ENCODE assay signal across 9 mouse cellular contexts in the genomic region with DNA sequence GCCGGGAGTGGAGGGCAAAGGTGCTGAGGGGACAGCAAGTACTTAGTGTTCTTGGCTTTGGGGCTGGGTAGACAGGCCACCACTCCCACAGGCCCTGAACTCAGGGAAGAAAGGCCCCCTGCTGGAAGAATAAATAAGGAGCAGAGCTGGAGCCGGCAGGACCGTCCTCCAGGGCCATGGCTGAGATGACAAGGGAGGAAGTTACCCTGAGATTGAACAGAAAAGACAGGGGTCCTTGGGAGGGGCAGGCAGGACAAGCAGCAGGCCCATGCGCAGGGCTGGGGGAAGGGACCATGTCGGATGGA. TPM values are rescaled to one million over a fixed set of nuclear protein-coding genes. Genes with fewer than 3 reads are reported as not detected.
DNase-seq lines count a peak whose midpoint lies in the region; ATAC-seq and TF ChIP-seq lines count a peak whose summit lies in the region.
"Had no signal": no experiment of that assay in that cellular context is flagged by ENCODE, and none has a peak within 500 bp of the region (broad histone marks: within the 10 kb centered on the region; RNA-seq: fewer than 3 reads in every experiment).

No protein-coding gene starts in this region.

- no peak for DNase-seq in layer of hippocampus, adult 2 months (ENCODE audit: low spot score in 2 of 2)
- DNase-seq in layer of hippocampus, adult 9-10 months (ENCODE audit: low spot score) = no peak
- DNase-seq in embryo, embryonic 9.5 days (ENCODE audit: extremely low spot score) = peak; percentile 40
- DNase-seq in frontal cortex, postnatal 36 days (ENCODE audit: low spot score in 2 of 2) = no peak
- DNase-seq in adrenal gland, postnatal 4 days (ENCODE audit: low spot score in 2 of 2) = no peak

- no peak overlapping the region for H3K4me3 ChIP-seq in layer of hippocampus, adult 2 months
- no peak overlapping the region for H3K4me3 ChIP-seq in kidney, embryonic 14.5 days (ENCODE audit: low read length)
- H3K4me3 ChIP-seq in forebrain, embryonic 12.5 days (replicated peaks) = no peak overlapping the region
- H3K4me3 ChIP-seq: heart, embryonic 15.5 days had no signal

- H3K9ac ChIP-seq in kidney, embryonic 14.5 days (ENCODE audit: low read depth, low read length) = no peak overlapping the region
- H3K9ac ChIP-seq in forebrain, embryonic 12.5 days = no peak overlapping the region
- H3K9ac ChIP-seq: heart, embryonic 15.5 days had no signal

- H3K27me3 ChIP-seq in kidney, embryonic 14.5 days (ENCODE audit: control insufficient read depth, insufficient read depth, low read length) = no peaks in the 10 kb centered on the region
- H3K27me3 ChIP-seq in forebrain, embryonic 12.5 days = no peaks in the 10 kb centered on the region
- H3K27me3 ChIP-seq: heart, embryonic 15.5 days had no signal

- 25% methylated on average over 5 of the region's 5 CpGs for WGBS in kidney, embryonic 14.5 days
- 38% methylated on average over 5 of the region's 5 CpGs for WGBS in forebrain, embryonic 12.5 days

- no peak overlapping the region; the same call in 1 of the 2 replicates for H3K4me2 ChIP-seq in kidney, embryonic 14.5 days (replicated peaks; ENCODE audit: low read depth, low read length)
- H3K4me2 ChIP-seq in forebrain, embryonic 12.5 days = no peak overlapping the region
- H3K4me2 ChIP-seq: heart, embryonic 15.5 days had no signal

- peak overlapping the region; percentile 100 for H3K27ac ChIP-seq in layer of hippocampus, adult 2 months
- H3K27ac ChIP-seq in kidney, embryonic 14.5 days (ENCODE audit: low read depth, low read length) = peak overlapping the region; percentile 83; the same call in 1 of the 2 replicates
- H3K27ac ChIP-seq in forebrain, embryonic 12.5 days = no peak overlapping the region
- H3K27ac ChIP-seq: heart, embryonic 15.5 days had no signal

- peak; percentile 76 for TF ChIP-seq CTCF in layer of hippocampus, adult 2 months (conservative IDR thresholded peaks at IDR 0.05)

- H3K36me3 ChIP-seq in kidney, embryonic 14.5 days (ENCODE audit: control insufficient read depth, insufficient read depth, low read length) = peaks cover 57% of the 10 kb centered on the region
- H3K36me3 ChIP-seq in forebrain, embryonic 12.5 days (replicated peaks) = peaks cover 76% of the 10 kb centered on the region

- ATAC-seq in kidney, embryonic 14.5 days (ENCODE audit: low FRiP score, low TSS enrichment) = peak; percentile 21
- 0 out of 2 replicates have a peak, but pooled peaks have one; percentile 27 for ATAC-seq in megakaryocyte-erythroid progenitor cell, adult 5-6 weeks (replicated peaks; ENCODE audit: low FRiP score, low TSS enrichment, poor library complexity, severe bottlenecking)
- no peak for ATAC-seq in forebrain, embryonic 12.5 days (ENCODE audit: low FRiP score)

- no peaks in the 10 kb centered on the region for H3K9me3 ChIP-seq in kidney, embryonic 14.5 days (ENCODE audit: control insufficient read depth, low read length)
- no peaks in the 10 kb centered on the region for H3K9me3 ChIP-seq in forebrain, embryonic 12.5 days
- H3K9me3 ChIP-seq: heart, embryonic 15.5 days had no signal

- H3K4me1 ChIP-seq in kidney, embryonic 14.5 days (ENCODE audit: control insufficient read depth, insufficient read depth, low read length) = peaks cover 22% of the 10 kb centered on the region
- H3K4me1 ChIP-seq in forebrain, embryonic 12.5 days = peaks cover 21% of the 10 kb centered on the region

RNA-seq across cellular contexts. Expression of gene Rab1b, which starts 1.4 kb away (rescaled TPM):
- total RNA-seq in layer of hippocampus, adult 2 months (2021) = 100 to 1,000 TPM; 156 to 169 TPM
- 273 and 286 TPM in 2 replicates for polyA plus RNA-seq in kidney, embryonic 14.5 days (2014; fragmentation: Nextera tagmentation; extraction: Ambion mirVana)
- 58.7 and 83.3 TPM in 2 replicates for total RNA-seq in megakaryocyte-erythroid progenitor cell, adult 5-6 weeks (2014; fragmentation: Nextera tagmentation)
- total RNA-seq in megakaryocyte-erythroid progenitor cell, adult 5-6 weeks (2017) = 47.0 and 47.5 TPM in 2 replicates
- polyA plus RNA-seq in forebrain, embryonic 12.5 days (2016; fragmentation: Nextera tagmentation; extraction: Ambion mirVana) = 232 and 237 TPM in 2 replicates
- total RNA-seq in adrenal gland, postnatal 4 days (2021) = 100 to 1,000 TPM; 168 to 173 TPM

RNA-seq across cellular contexts. Expression of gene Cnih2, which starts 9.9 kb away (rescaled TPM):
- 100 to 1,000 TPM; 614 to 642 TPM for total RNA-seq in layer of hippocampus, adult 2 months (2021)
- polyA plus RNA-seq in kidney, embryonic 14.5 days (2014; fragmentation: Nextera tagmentation; extraction: Ambion mirVana) = 23.1 and 26.5 TPM in 2 replicates
- 0.66 TPM in 1 of 2 replicates, not detected in the other for total RNA-seq in megakaryocyte-erythroid progenitor cell, adult 5-6 weeks (2014; fragmentation: Nextera tagmentation)
- total RNA-seq in megakaryocyte-erythroid progenitor cell, adult 5-6 weeks (2017) = not detected in 2 replicates
- 168 and 180 TPM in 2 replicates for polyA plus RNA-seq in forebrain, embryonic 12.5 days (2016; fragmentation: Nextera tagmentation; extraction: Ambion mirVana)
- total RNA-seq in adrenal gland, postnatal 4 days (2021) = 10 to 100 TPM; 11.4 to 15.2 TPM

RNA-seq across cellular contexts. Expression of gene Klc2, which starts 10.1 kb away (rescaled TPM):
- 100 to 1,000 TPM; 223 to 231 TPM for total RNA-seq in layer of hippocampus, adult 2 months (2021)
- 15.4 and 24.5 TPM in 2 replicates for polyA plus RNA-seq in kidney, embryonic 14.5 days (2014; fragmentation: Nextera tagmentation; extraction: Ambion mirVana)
- total RNA-seq in megakaryocyte-erythroid progenitor cell, adult 5-6 weeks (2014; fragmentation: Nextera tagmentation) = 3.0 and 15.3 TPM in 2 replicates
- total RNA-seq in megakaryocyte-erythroid progenitor cell, adult 5-6 weeks (2017) = 2.3 and 8.0 TPM in 2 replicates
- 45.8 and 46.0 TPM in 2 replicates for polyA plus RNA-seq in forebrain, embryonic 12.5 days (2016; fragmentation: Nextera tagmentation; extraction: Ambion mirVana)
- 10 to 100 TPM; 39.5 to 45.3 TPM for total RNA-seq in adrenal gland, postnatal 4 days (2021)

RNA-seq across cellular contexts. Expression of gene Yif1a, which starts 19.9 kb away (rescaled TPM):
- total RNA-seq in layer of hippocampus, adult 2 months (2021) = 10 to 100 TPM; 23.3 to 23.5 TPM
- polyA plus RNA-seq in kidney, embryonic 14.5 days (2014; fragmentation: Nextera tagmentation; extraction: Ambion mirVana) = 114 and 115 TPM in 2 replicates
- total RNA-seq in megakaryocyte-erythroid progenitor cell, adult 5-6 weeks (2014; fragmentation: Nextera tagmentation) = 38.6 and 43.4 TPM in 2 replicates
- 7.5 and 13.6 TPM in 2 replicates for total RNA-seq in megakaryocyte-erythroid progenitor cell, adult 5-6 weeks (2017)
- 54.4 and 56.4 TPM in 2 replicates for polyA plus RNA-seq in forebrain, embryonic 12.5 days (2016; fragmentation: Nextera tagmentation; extraction: Ambion mirVana)
- 10 to 100 TPM; 68.4 to 72.5 TPM for total RNA-seq in adrenal gland, postnatal 4 days (2021)

RNA-seq across cellular contexts. Expression of gene Tmem151a, which starts 22.9 kb away (rescaled TPM):
- 100 to 1,000 TPM; 112 to 114 TPM for total RNA-seq in layer of hippocampus, adult 2 months (2021)
- 1.2 and 1.7 TPM in 2 replicates for polyA plus RNA-seq in kidney, embryonic 14.5 days (2014; fragmentation: Nextera tagmentation; extraction: Ambion mirVana)
- 1.2 TPM in 1 of 2 replicates, not detected in the other for total RNA-seq in megakaryocyte-erythroid progenitor cell, adult 5-6 weeks (2014; fragmentation: Nextera tagmentation)
- not detected in 2 replicates for total RNA-seq in megakaryocyte-erythroid progenitor cell, adult 5-6 weeks (2017)
- polyA plus RNA-seq in forebrain, embryonic 12.5 days (2016; fragmentation: Nextera tagmentation; extraction: Ambion mirVana) = 1.7 and 2.0 TPM in 2 replicates
- total RNA-seq in adrenal gland, postnatal 4 days (2021) = 1 to 10 TPM; 3.8 to 4.9 TPM

Comparison
In these comparisons a context has a peak if more than half of its experiments do, and no peak if none do; other contexts are left out.
1. RNA of gene Cnih2, which starts 9.9 kb away (total RNA-seq): 614 to 642 TPM in layer of hippocampus, adult 2 months; 11.4 to 15.2 TPM in adrenal gland, postnatal 4 days and 0.66 TPM in megakaryocyte-erythroid progenitor cell, adult 5-6 weeks; every median in the first group is over 10 times any median in the second.
2. RNA of gene Klc2, which starts 10.1 kb away (total RNA-seq): 223 to 231 TPM in layer of hippocampus, adult 2 months; 39.5 to 45.3 TPM in adrenal gland, postnatal 4 days and 2.3 to 15.3 TPM in megakaryocyte-erythroid progenitor cell, adult 5-6 weeks; every median in the first group is over 4 times any median in the second.